Mouse (Mus musculus) heart, embryonic 14.5 days (tissue): ENCODE results near the gene Gm4491. TPM values are rescaled to one million over a fixed set of nuclear protein-coding genes. Genes with fewer than 3 reads are reported as not detected.

Experiments
- ATAC-seq: fragments of 200-750 bp; cut with Nextera tagmentation; 2 replicates; pipeline ENCODE4 v1.8.0; 2017; ENCODE audit warnings: low read depth, moderate TSS enrichment; ENCODE audit not compliant: insufficient number of reproducible peaks, insufficient read depth, low FRiP score
- H3K27ac ChIP-seq, 2 experiments: fragments of 200-500 bp in 1 of 2; fragments of 300-500 bp in 1 of 2; sonication (generic) in 1 of 2; replicated peaks in 1 of 2; 2 replicates each; pipeline ENCODE4 v1.5.1; 2012 to 2014; ENCODE audit warnings: low read depth in 2 of 2, low read length in 2 of 2, control low read depth in 1 of 2, mild to moderate bottlenecking in 1 of 2, mixed read lengths in 1 of 2; ENCODE audit not compliant: control insufficient read depth in 1 of 2, insufficient read depth in 1 of 2
- H3K27me3 ChIP-seq: fragments of 300-500 bp; sonication (generic); 2 replicates; pipeline ENCODE4 v1.6.1; 2014; ENCODE audit warnings: mild to moderate bottlenecking, low read length, control low read depth; ENCODE audit not compliant: control insufficient read depth, insufficient read depth
- H3K36me3 ChIP-seq: fragments of 300-500 bp; sonication (generic); 2 replicates; pipeline ENCODE4 v1.6.1; 2014; ENCODE audit warnings: mild to moderate bottlenecking, control low read depth, low read length, mixed read lengths; ENCODE audit not compliant: control insufficient read depth, insufficient read depth
- H3K4me1 ChIP-seq, 2 experiments: fragments of 200-500 bp in 1 of 2; fragments of 300-500 bp in 1 of 2; sonication (generic) in 1 of 2; 2 replicates each; pipeline ENCODE4 v1.6.1; 2012 to 2014; ENCODE audit warnings: low read length in 2 of 2, control low read depth in 1 of 2, mixed read lengths in 1 of 2; ENCODE audit not compliant: control insufficient read depth in 2 of 2, insufficient read depth in 2 of 2
- H3K4me2 ChIP-seq: fragments of 300-500 bp; sonication (generic); 2 replicates; pipeline ENCODE4 v1.6.1; 2014; ENCODE audit warnings: mild to moderate bottlenecking, low read length
- H3K4me3 ChIP-seq, 2 experiments: fragments of 200-500 bp in 1 of 2; fragments of 300-500 bp in 1 of 2; sonication (generic) in 1 of 2; 2 replicates each; pipeline ENCODE4 v1.5.1; 2012 to 2014; ENCODE audit warnings: low read length in 2 of 2, mild to moderate bottlenecking in 2 of 2, control low read depth in 1 of 2, low read depth in 1 of 2, moderate library complexity in 1 of 2; ENCODE audit not compliant: control insufficient read depth in 1 of 2, insufficient read depth in 1 of 2
- H3K9ac ChIP-seq: fragments of 300-500 bp; sonication (generic); 2 replicates; pipeline ENCODE4 v1.6.1; 2014; ENCODE audit warnings: mild to moderate bottlenecking, low read length
- H3K9me3 ChIP-seq: fragments of 300-500 bp; sonication (generic); 2 replicates; pipeline ENCODE4 v1.6.1; 2016; ENCODE audit warnings: low read length, control low read depth; ENCODE audit not compliant: control insufficient read depth
- WGBS: fragments of 180-500 bp; shearing (Covaris S2); extraction: QIAGEN DNeasy Blood & Tissue Kit; methylation state at CpG from one replicate; pipeline ENCODE4 v1.1.7; 2014; 5-methylcytosine and 5-hydroxymethylcytosine counted together
- polyA plus RNA-seq: library from polyadenylated mRNA; unstranded; fragments of >200 nt; fragmentation: Nextera tagmentation; extraction: Ambion mirVana; gene quantifications from 2 replicates; pipeline ENCODE4 v1.2.1, GENCODE M21; 2014

Gm4491 gene
- polyA plus RNA-seq, 1 experiment from 2014 or later = not detected

DNA sequence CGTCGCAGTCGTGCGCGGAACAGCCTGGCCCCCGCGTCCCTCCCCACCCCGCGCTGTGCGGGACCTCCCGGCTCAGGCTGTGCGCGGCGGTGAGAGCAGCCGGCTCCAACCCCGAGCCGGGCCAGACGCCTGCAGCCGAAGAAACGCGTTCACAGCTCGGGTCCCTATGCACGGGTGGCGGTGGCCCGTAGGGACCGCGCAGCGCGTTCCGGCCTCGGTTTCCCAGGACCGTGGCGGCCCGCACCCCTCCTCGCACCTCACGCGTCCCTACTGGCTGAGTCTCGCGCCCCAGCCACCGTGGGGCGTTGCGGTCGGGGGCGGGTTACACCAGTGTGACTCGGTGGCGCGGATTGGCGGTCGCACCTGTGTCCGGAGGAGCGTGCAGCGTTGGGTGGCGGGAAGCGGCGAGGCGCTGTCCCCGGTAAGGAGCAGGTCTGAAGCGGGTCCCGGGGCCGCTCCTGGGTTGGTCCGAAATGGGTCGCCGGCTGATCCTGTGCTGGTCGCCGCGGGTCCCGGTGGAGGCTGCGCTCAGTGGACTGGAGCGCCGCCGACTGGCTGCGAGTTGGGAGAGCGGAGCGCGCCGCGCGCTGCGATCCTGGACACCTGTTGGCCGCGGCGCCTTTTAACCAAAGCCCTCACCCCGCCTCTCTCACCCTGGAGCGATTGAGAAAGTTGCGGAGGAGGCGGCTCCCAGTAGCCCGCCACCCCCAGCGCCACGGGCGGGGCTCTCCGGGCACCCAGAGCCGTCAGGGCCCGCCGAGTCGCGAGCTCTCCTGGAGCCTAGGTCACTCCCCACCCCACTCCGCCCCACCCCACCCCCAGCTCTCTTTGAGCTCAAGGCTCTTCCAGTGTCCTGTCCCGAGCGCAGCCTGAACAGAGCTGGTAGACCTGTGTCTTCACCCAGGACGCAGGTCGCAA is 11.3 kb downstream of the Gm4491 start, which contains the start of gene Gjb2:
Gjb2 (minus strand) TSS at position 597 of the 918 bp plus-strand sequence.
- H3K27me3 ChIP-seq = peaks cover 67% of the 10 kb centered on the region
- peaks cover 0 to 4% of the 10 kb centered on the region in 2 experiments; a peak in 1 of 4 replicates for H3K4me1 ChIP-seq
- H3K9ac ChIP-seq = peak within 1 kb of the TSS; percentile 67
- peak within 1 kb of the TSS; percentile 100 for H3K4me2 ChIP-seq
- H3K27ac ChIP-seq = no peak within 1 kb of the TSS
- H3K4me3 ChIP-seq = peak within 1 kb of the TSS; percentile 54 to 72
- H3K36me3 ChIP-seq = no peaks in the 10 kb centered on the region
- H3K9me3 ChIP-seq = no peaks in the 10 kb centered on the region
- ATAC-seq = peak; percentile 39; the same call in 1 of the 2 replicates
- WGBS = under 1% methylated on average over 100 of the region's 101 CpGs

DNA sequence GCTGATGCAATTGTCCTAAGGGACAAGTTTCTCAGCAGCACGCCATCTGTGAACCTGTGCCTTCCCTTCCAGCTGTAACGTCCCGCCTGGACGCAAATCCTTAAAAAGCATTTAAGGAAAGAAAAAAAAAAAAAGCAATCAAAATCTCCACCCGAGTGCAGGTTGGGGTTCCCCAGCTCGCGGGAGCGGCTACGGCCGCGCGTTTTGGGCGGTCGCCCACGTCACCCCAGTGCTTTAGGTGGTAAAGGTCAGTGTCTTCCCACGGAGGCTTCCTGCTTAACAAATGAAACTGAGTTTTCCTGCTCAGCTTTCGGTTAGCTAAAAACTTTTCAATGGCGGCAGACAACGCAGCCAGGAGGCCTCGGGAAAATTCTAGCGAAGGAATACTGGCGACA is 12.0 kb downstream of the Gm4491 start:
- Histone ChIP-seq H3K36me3 (no peaks in the 10 kb centered on the region), H3K4me3 (peak overlapping the region; percentile 54 to 72), H3K4me2 (peak overlapping the region; percentile 100), H3K9ac (peak overlapping the region; percentile 67), H3K27me3 (peaks cover 67% of the 10 kb centered on the region), H3K4me1 (peaks cover 0 to 4% of the 10 kb centered on the region in 2 experiments; a peak in 1 of 4 replicates), H3K27ac (no peak overlapping the region), H3K9me3 (no peaks in the 10 kb centered on the region)
- 4% methylated on average over 22 of the region's 22 CpGs for WGBS
- no peak for ATAC-seq

GRCm38 (mm10) chr14:57103121-57103520 is 12.6 kb downstream of the Gm4491 start:
- ATAC-seq = no peak
- no peak overlapping the region for H3K27ac ChIP-seq
- H3K4me3 ChIP-seq = no peak overlapping the region
- H3K9me3 ChIP-seq = no peaks in the 10 kb centered on the region
- H3K36me3 ChIP-seq = no peaks in the 10 kb centered on the region
- WGBS = 61% methylated on average over 6 of the region's 6 CpGs
- H3K4me1 ChIP-seq = peaks cover 0 to 4% of the 10 kb centered on the region in 2 experiments; a peak in 1 of 4 replicates
- no peak overlapping the region for H3K9ac ChIP-seq
- H3K27me3 ChIP-seq = peaks cover 67% of the 10 kb centered on the region
- no peak overlapping the region for H3K4me2 ChIP-seq

DNA sequence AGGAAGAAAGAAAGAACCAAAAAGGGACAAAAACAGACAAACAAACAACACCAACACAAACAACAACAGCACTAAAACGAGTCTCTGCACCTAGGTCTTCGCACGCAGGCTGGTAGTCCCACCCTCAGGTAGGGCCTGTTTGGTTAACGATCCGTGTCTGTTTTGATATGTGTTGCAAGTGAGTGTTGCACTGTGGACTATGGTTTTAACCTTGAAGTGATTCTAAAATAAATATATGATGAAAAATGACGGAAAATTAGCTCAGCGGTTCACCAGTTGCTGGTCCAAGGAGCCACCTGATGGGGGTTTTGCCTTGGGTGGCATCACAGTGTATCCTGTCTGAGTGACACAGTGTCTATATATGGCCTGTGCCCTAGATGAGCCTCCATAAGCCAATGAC is 14.1 kb downstream of the Gm4491 start:
- H3K9me3 ChIP-seq = no peaks in the 10 kb centered on the region
- peaks cover 55% of the 10 kb centered on the region for H3K27me3 ChIP-seq
- no peak overlapping the region for H3K4me2 ChIP-seq
- no peak overlapping the region for H3K27ac ChIP-seq
- H3K4me1 ChIP-seq = peaks cover 0 to 4% of the 10 kb centered on the region in 2 experiments; a peak in 1 of 4 replicates
- no peak overlapping the region for H3K9ac ChIP-seq
- WGBS = 83% methylated on average over 7 of the region's 7 CpGs
- H3K36me3 ChIP-seq = no peaks in the 10 kb centered on the region
- no peak overlapping the region for H3K4me3 ChIP-seq
- ATAC-seq = no peak

DNA sequence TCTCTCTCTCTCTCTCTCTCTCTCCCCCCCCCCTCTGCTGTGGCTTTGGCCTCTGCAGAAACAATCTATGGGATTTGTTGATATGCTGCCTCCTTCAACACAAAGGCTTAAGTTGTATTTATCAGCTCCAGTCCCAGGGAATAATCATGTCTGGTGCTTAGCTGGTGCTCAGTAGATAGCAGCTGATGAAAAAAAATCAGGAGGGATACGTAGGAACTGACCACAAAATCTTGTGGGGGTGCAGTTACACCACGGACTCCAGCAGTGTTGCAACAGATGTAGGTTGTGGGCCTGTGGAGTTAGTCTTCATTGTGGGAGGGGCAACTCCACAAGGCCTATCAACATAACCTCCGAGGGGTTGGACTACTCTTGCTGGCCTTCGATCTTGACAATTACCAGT is 19.8 kb downstream of the Gm4491 start:
- Histone ChIP-seq H3K4me2 (no peak overlapping the region), H3K4me1 (no peaks in the 10 kb centered on the region), H3K9ac (no peak overlapping the region), H3K9me3 (no peaks in the 10 kb centered on the region), H3K27me3 (peaks cover 9% of the 10 kb centered on the region), H3K36me3 (no peaks in the 10 kb centered on the region), H3K4me3 (no peak overlapping the region), H3K27ac (no peak overlapping the region)
- 50% methylated on average over 4 of the region's 4 CpGs for WGBS
- ATAC-seq = no peak

DNA sequence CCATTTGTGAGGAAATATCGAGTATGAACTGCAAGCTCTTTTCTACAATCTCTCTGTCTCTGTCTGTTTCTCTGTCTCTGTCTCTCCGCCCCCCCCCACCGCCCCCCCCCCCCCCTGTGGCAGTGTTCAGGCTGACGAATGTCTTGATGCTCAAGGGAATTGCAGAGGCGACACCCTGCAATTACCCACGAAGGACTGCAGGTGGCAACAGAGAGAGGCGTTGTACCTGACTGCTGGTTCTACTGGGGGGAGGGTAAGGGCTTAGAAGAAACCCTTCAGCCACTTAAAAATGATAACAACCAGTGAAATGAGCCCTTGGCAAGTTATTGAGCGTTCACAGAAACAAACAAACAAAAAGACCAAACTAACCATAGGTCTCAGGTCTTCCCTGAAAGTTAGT is 22.7 kb downstream of the Gm4491 start:
- Histone ChIP-seq H3K9me3 (no peaks in the 10 kb centered on the region), H3K27me3 (peaks cover 6% of the 10 kb centered on the region), H3K4me2 (no peak overlapping the region), H3K9ac (no peak overlapping the region), H3K27ac (no peak overlapping the region), H3K36me3 (no peaks in the 10 kb centered on the region), H3K4me3 (no peak overlapping the region), H3K4me1 (no peaks in the 10 kb centered on the region)
- WGBS = 3% methylated on average over 8 of the region's 8 CpGs
- ATAC-seq = no peak

DNA sequence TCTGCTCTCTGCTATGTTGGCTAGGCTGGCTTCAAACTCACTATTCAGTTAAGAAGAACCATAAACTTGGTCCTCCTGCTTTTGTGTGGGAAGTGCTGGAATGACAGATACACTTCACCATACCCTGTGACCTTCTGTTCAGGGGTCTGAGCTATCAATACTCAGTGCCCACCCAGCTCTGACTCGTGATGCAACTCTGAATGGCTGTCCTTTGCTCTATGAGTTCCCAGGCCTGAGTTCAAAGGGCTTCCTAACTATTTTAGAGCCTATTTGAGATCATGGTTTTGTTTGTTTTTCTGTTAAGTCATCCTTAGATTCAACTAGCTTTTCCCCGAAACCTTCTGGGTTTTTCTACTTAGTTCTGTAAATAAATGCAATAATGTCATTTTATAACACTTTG is 25.7 kb downstream of the Gm4491 start:
- ATAC-seq = no peak
- H3K36me3 ChIP-seq = no peaks in the 10 kb centered on the region
- H3K27me3 ChIP-seq = peaks cover 5% of the 10 kb centered on the region; the same call in 1 of the 2 replicates
- WGBS = 65% methylated on average over 2 of the region's 2 CpGs
- peaks cover 0 to under 1% of the 10 kb centered on the region in 2 experiments; a peak in 1 of 4 replicates for H3K4me1 ChIP-seq
- H3K4me3 ChIP-seq = no peak overlapping the region
- H3K9me3 ChIP-seq = no peaks in the 10 kb centered on the region
- H3K4me2 ChIP-seq = no peak overlapping the region
- H3K27ac ChIP-seq = no peak overlapping the region
- no peak overlapping the region for H3K9ac ChIP-seq
